Mouse (Mus musculus) MEL (cell line): Measurements from ENCODE around the gene Snap23. TPM values are rescaled to one million over a fixed set of nuclear protein-coding genes. Genes with fewer than 3 reads are reported as not detected.

Source experiments
- DNase-seq: peaks from one replicate; pipeline ENCODE4 v3.0.0; 2011; ENCODE audit warnings: low read depth, low spot score
- H3K27ac ChIP-seq: 2 replicates; pipeline ENCODE4 v1.5.1; 2012; ENCODE audit warnings: low read depth, mild to moderate bottlenecking, control low read depth, low read length, moderate library complexity; ENCODE audit not compliant: control insufficient read depth
- H3K27me3 ChIP-seq, 2 experiments: fragments of 150-350 bp in 1 of 2; sonication (generic) in 1 of 2; 2 replicates each; pipeline ENCODE4 v1.6.1; 2012; ENCODE audit warnings: low read length in 2 of 2, mild to moderate bottlenecking in 2 of 2, improper control_type of control experiment in 1 of 2, moderate library complexity in 1 of 2; ENCODE audit not compliant: insufficient read depth in 2 of 2, control insufficient read depth in 1 of 2
- H3K36me3 ChIP-seq, 2 experiments: 2 replicates each; pipeline ENCODE4 v1.6.1; 2012 to 2014; ENCODE audit warnings: low read length in 2 of 2, improper control_type of control experiment in 1 of 2, inconsistent platforms in 1 of 2, mild to moderate bottlenecking in 1 of 2; ENCODE audit not compliant: insufficient read depth in 2 of 2, control insufficient read depth in 1 of 2
- H3K4me1 ChIP-seq, 2 experiments: fragments of 150-350 bp in 1 of 2; sonication (generic) in 1 of 2; 2 replicates each; pipeline ENCODE4 v1.6.1; 2012; ENCODE audit warnings: low read length in 2 of 2, improper control_type of control experiment in 1 of 2, mild to moderate bottlenecking in 1 of 2; ENCODE audit not compliant: insufficient read depth in 2 of 2, control insufficient read depth in 1 of 2
- H3K4me3 ChIP-seq, 2 experiments: fragments of 150-350 bp in 1 of 2; sonication (generic) in 1 of 2; 2 replicates each; pipeline ENCODE4 v1.5.1; 2012; ENCODE audit warnings: low read depth in 2 of 2, low read length in 2 of 2, mild to moderate bottlenecking in 2 of 2, moderate library complexity in 2 of 2, control low read depth in 1 of 2, improper control_type of control experiment in 1 of 2; ENCODE audit not compliant: control insufficient read depth in 1 of 2, insufficient read depth in 1 of 2
- H3K79me2 ChIP-seq: 2 replicates; pipeline ENCODE4 v1.6.1; 2012; ENCODE audit warnings: mild to moderate bottlenecking, low read length, moderate library complexity; ENCODE audit not compliant: control insufficient read depth, poor library complexity, insufficient read depth
- H3K9ac ChIP-seq: 2 replicates; pipeline ENCODE4 v1.6.1; 2012; ENCODE audit warnings: low read depth, mild to moderate bottlenecking, control low read depth, low read length, moderate library complexity; ENCODE audit not compliant: control insufficient read depth, poor library complexity, severe bottlenecking
- H3K9me3 ChIP-seq: fragments of 150-350 bp; sonication (generic); replicated peaks from 2 replicates; pipeline ENCODE4 v1.6.1; 2012; ENCODE audit warnings: mild to moderate bottlenecking, low read length, improper control_type of control experiment, moderate library complexity; ENCODE audit not compliant: insufficient read depth
- BHLHE40 ChIP-seq: IDR thresholded peaks from 2 replicates; pipeline ENCODE4 v1.6.1; 2012; ENCODE audit warnings: low read depth, mild to moderate bottlenecking, inconsistent platforms, low read length, improper control_type of control experiment, borderline replicate concordance
- CHD1 ChIP-seq: IDR thresholded peaks from 2 replicates; pipeline ENCODE4 v1.6.1; 2012; ENCODE audit warnings: low read depth, mild to moderate bottlenecking, inconsistent platforms, low read length, improper control_type of control experiment
- CHD2 ChIP-seq: IDR thresholded peaks from 2 replicates; pipeline ENCODE4 v1.6.1; 2011; ENCODE audit warnings: low read length, improper control_type of control experiment
- CTCF ChIP-seq, 3 experiments: IDR thresholded peaks in 2 of 3; conservative IDR thresholded peaks in 1 of 3; 2 replicates each; pipeline ENCODE4 v1.5.1; 2011 to 2012; ENCODE audit warnings: low read length in 3 of 3, low read depth in 2 of 3, mild to moderate bottlenecking in 2 of 3, improper control_type of control experiment in 1 of 3, inconsistent platforms in 1 of 3, mixed read lengths in 1 of 3, moderate library complexity in 1 of 3; ENCODE audit not compliant: control insufficient read depth in 1 of 3, insufficient read depth in 1 of 3, poor library complexity in 1 of 3, severe bottlenecking in 1 of 3
- E2F4 ChIP-seq: IDR thresholded peaks from 2 replicates; pipeline ENCODE4 v1.6.1; 2011; ENCODE audit warnings: low read depth, low read length, improper control_type of control experiment, borderline replicate concordance
- ELF1 ChIP-seq: IDR thresholded peaks from 2 replicates; pipeline ENCODE4 v1.6.1; 2014; ENCODE audit warnings: low read depth, mild to moderate bottlenecking, inconsistent platforms, low read length, improper control_type of control experiment, moderate library complexity
- EP300 ChIP-seq, 2 experiments: IDR thresholded peaks; 2 replicates each; pipeline ENCODE4 v1.6.1; 2011; ENCODE audit warnings: improper control_type of control experiment in 2 of 2, low read length in 2 of 2, low read depth in 1 of 2, mild to moderate bottlenecking in 1 of 2
- ETS1 ChIP-seq: IDR thresholded peaks from 2 replicates; pipeline ENCODE4 v1.6.1; 2012; ENCODE audit warnings: low read depth, mild to moderate bottlenecking, inconsistent platforms, low read length, improper control_type of control experiment, moderate library complexity
- GABPA ChIP-seq: IDR thresholded peaks from 2 replicates; pipeline ENCODE4 v1.6.1; 2012; ENCODE audit warnings: low read depth, mild to moderate bottlenecking, inconsistent platforms, low read length, improper control_type of control experiment, moderate library complexity
- GATA1 ChIP-seq: IDR thresholded peaks from 2 replicates; pipeline ENCODE4 v1.6.1; 2011; ENCODE audit warnings: low read depth, low read length, improper control_type of control experiment
- HCFC1 ChIP-seq: IDR thresholded peaks from 2 replicates; pipeline ENCODE4 v1.6.1; 2012; ENCODE audit warnings: low read depth, mild to moderate bottlenecking, inconsistent platforms, low read length, improper control_type of control experiment, moderate library complexity
- JUND ChIP-seq: IDR thresholded peaks from 2 replicates; pipeline ENCODE4 v1.6.1; 2011; ENCODE audit warnings: low read depth, mild to moderate bottlenecking, improper control_type of control experiment, low read length
- KAT2A ChIP-seq: conservative IDR thresholded peaks from 2 replicates; pipeline ENCODE4 v1.6.1; 2012; ENCODE audit warnings: low read depth, low read length, improper control_type of control experiment, inconsistent platforms
- MAFK ChIP-seq: IDR thresholded peaks from 2 replicates; pipeline ENCODE4 v1.6.1; 2011; ENCODE audit warnings: low read depth, mild to moderate bottlenecking, low read length, improper control_type of control experiment, borderline replicate concordance
- MAX ChIP-seq: IDR thresholded peaks from 2 replicates; pipeline ENCODE4 v1.6.1; 2011; ENCODE audit warnings: low read length, improper control_type of control experiment
- MAZ ChIP-seq: IDR thresholded peaks from 2 replicates; pipeline ENCODE4 v1.6.1; 2012; ENCODE audit warnings: low read depth, mild to moderate bottlenecking, inconsistent platforms, low read length, improper control_type of control experiment
- MEF2A ChIP-seq: IDR thresholded peaks from 2 replicates; pipeline ENCODE4 v1.6.1; 2014; ENCODE audit warnings: low read depth, mild to moderate bottlenecking, inconsistent platforms, low read length, improper control_type of control experiment; ENCODE audit not compliant: poor library complexity, insufficient replicate concordance, severe bottlenecking; ENCODE audit errors: extremely low read depth
- MXI1 ChIP-seq: IDR thresholded peaks from 2 replicates; pipeline ENCODE4 v1.6.1; 2011; ENCODE audit warnings: mild to moderate bottlenecking, low read depth, low read length, improper control_type of control experiment
- MYB ChIP-seq: IDR thresholded peaks from 2 replicates; pipeline ENCODE4 v1.6.1; 2011; ENCODE audit warnings: mild to moderate bottlenecking, low read depth, low read length, improper control_type of control experiment
- MYC ChIP-seq: IDR thresholded peaks from 2 replicates; pipeline ENCODE4 v1.6.1; 2011; ENCODE audit warnings: low read depth, mild to moderate bottlenecking, low read length, improper control_type of control experiment, moderate library complexity
- NELFE ChIP-seq: IDR thresholded peaks from 2 replicates; pipeline ENCODE4 v1.6.1; 2011; ENCODE audit warnings: low read depth, low read length, improper control_type of control experiment
- NRF1 ChIP-seq: IDR thresholded peaks from 2 replicates; pipeline ENCODE4 v1.6.1; 2014; ENCODE audit warnings: low read depth, mild to moderate bottlenecking, inconsistent platforms, low read length, improper control_type of control experiment, moderate library complexity; ENCODE audit not compliant: poor library complexity, insufficient read depth, severe bottlenecking
- POLR2A ChIP-seq, 2 experiments: IDR thresholded peaks; 2 replicates each; pipeline ENCODE4 v1.6.1; 2011 to 2012; ENCODE audit warnings: low read length in 2 of 2, mild to moderate bottlenecking in 2 of 2, control low read depth in 1 of 2, improper control_type of control experiment in 1 of 2, low read depth in 1 of 2, moderate library complexity in 1 of 2; ENCODE audit not compliant: control insufficient read depth in 1 of 2, insufficient read depth in 1 of 2, poor library complexity in 1 of 2
- POLR2AphosphoS2 ChIP-seq: IDR thresholded peaks from 2 replicates; pipeline ENCODE4 v1.6.1; 2011; ENCODE audit warnings: low read length, improper control_type of control experiment
- POLR2AphosphoS5 ChIP-seq: IDR thresholded peaks from 2 replicates; pipeline ENCODE4 v1.6.1; 2012; ENCODE audit warnings: low read depth, borderline replicate concordance, mild to moderate bottlenecking, inconsistent platforms, low read length, moderate library complexity, mixed read lengths
- RAD21 ChIP-seq: IDR thresholded peaks from 2 replicates; pipeline ENCODE4 v1.6.1; 2011; ENCODE audit warnings: mild to moderate bottlenecking, low read depth, low read length, improper control_type of control experiment
- RCOR1 ChIP-seq: IDR thresholded peaks from 2 replicates; pipeline ENCODE4 v1.6.1; 2012; ENCODE audit warnings: low read depth, mild to moderate bottlenecking, inconsistent platforms, low read length, improper control_type of control experiment
- SIN3A ChIP-seq: IDR thresholded peaks from 2 replicates; pipeline ENCODE4 v1.6.1; 2012; ENCODE audit warnings: low read length, improper control_type of control experiment, inconsistent platforms
- SMC3 ChIP-seq: IDR thresholded peaks from 2 replicates; pipeline ENCODE4 v1.6.1; 2011; ENCODE audit warnings: low read depth, low read length, improper control_type of control experiment
- TAL1 ChIP-seq: IDR thresholded peaks from 2 replicates; pipeline ENCODE4 v1.6.1; 2012; ENCODE audit warnings: mild to moderate bottlenecking, inconsistent platforms, low read length, moderate library complexity, mixed read lengths
- TBP ChIP-seq: IDR thresholded peaks from 2 replicates; pipeline ENCODE4 v1.8.0; 2011; ENCODE audit warnings: low read depth, low read length, improper control_type of control experiment
- TCF12 ChIP-seq: IDR thresholded peaks from 2 replicates; pipeline ENCODE4 v1.6.1; 2014; ENCODE audit warnings: low read depth, mild to moderate bottlenecking, inconsistent platforms, low read length, improper control_type of control experiment, moderate library complexity
- UBTF ChIP-seq: IDR thresholded peaks from 2 replicates; pipeline ENCODE4 v1.6.1; 2012; ENCODE audit warnings: low read depth, mild to moderate bottlenecking, inconsistent platforms, low read length, improper control_type of control experiment, moderate library complexity, borderline replicate concordance; ENCODE audit not compliant: insufficient read depth
- USF1 ChIP-seq: IDR thresholded peaks from 2 replicates; pipeline ENCODE4 v1.6.1; 2014; ENCODE audit warnings: low read depth, mild to moderate bottlenecking, inconsistent platforms, low read length, improper control_type of control experiment, moderate library complexity
- ZC3H11A ChIP-seq: IDR thresholded peaks from 2 replicates; pipeline ENCODE4 v1.6.1; 2012; ENCODE audit warnings: low read depth, mild to moderate bottlenecking, inconsistent platforms, low read length, improper control_type of control experiment
- ZKSCAN1 ChIP-seq: IDR thresholded peaks from 2 replicates; pipeline ENCODE4 v1.6.1; 2012; ENCODE audit warnings: low read depth, mild to moderate bottlenecking, inconsistent platforms, low read length, improper control_type of control experiment, moderate library complexity
- ZMIZ1 ChIP-seq: IDR thresholded peaks from 2 replicates; pipeline ENCODE4 v1.6.1; 2012; ENCODE audit warnings: low read depth, mild to moderate bottlenecking, inconsistent platforms, low read length, improper control_type of control experiment, moderate library complexity
- ZNF384 ChIP-seq: IDR thresholded peaks from 2 replicates; pipeline ENCODE4 v1.6.1; 2012; ENCODE audit warnings: low read depth, mild to moderate bottlenecking, inconsistent platforms, low read length, improper control_type of control experiment
- polyA plus RNA-seq, 2 experiments: library from polyadenylated mRNA; stranded (reverse) in 1 of 2; unstranded in 1 of 2; fragments of >175 nt in 1 of 2; fragments of >200 nt in 1 of 2; gene quantifications; 2 replicates each; pipeline versions ENCODE4 v1.2.1 to v1.2.4; 2012; ENCODE audit warnings: low replicate concordance in 2 of 2, low read depth in 1 of 2; ENCODE audit not compliant: insufficient read length in 2 of 2, insufficient read depth in 1 of 2, missing spikeins in 1 of 2
- total RNA-seq: library from RNA; depleted of rRNA; stranded (reverse); fragments of 300-350 nt; gene quantifications from 2 replicates; pipeline ENCODE4 v1.2.3, GENCODE M21; 2012

Snap23 gene
- total and polyA plus RNA-seq, 3 experiments, result 50.8 to 81.5 TPM; not detected in 1

DNA sequence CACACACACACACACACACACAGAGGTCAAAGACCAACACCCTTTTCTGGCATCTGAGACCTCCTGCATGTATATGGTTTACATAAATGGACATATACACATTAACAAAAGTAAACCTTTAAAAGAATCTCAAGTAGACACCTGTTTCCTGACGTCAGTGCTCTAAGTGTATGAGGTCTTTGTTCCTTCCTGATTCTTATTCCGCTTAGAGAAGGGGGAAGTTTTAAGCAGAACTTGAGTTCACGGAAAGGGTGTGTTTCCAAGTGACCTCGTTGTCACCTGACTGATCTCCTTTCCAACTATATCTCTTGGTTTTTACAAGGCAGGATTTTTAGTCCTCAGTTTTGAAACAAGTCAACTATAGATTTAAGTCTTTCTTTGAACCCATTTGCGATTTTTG is 10.8 kb downstream of the Snap23 start:
- Histone ChIP-seq H3K4me1 (peaks cover 32 to 39% of the 10 kb centered on the region in 2 experiments), H3K4me3 (peak overlapping the region in 1 of 2 experiments; percentile 5; a peak in 1 of 4 replicates), H3K27me3 (no peaks in the 10 kb centered on the region), H3K9me3 (no peaks in the 10 kb centered on the region), H3K79me2 (peaks cover 52% of the 10 kb centered on the region), H3K27ac (peak overlapping the region; percentile 74), H3K36me3 (peaks cover 11 to 60% of the 10 kb centered on the region in 2 experiments), H3K9ac (no peak overlapping the region; the same call in 1 of the 2 replicates)
- DNase-seq, result peak; percentile 83
- TF ChIP-seq GATA1 (peak; percentile 4; the same call in 1 of the 2 replicates), JUND (no peak), NELFE (no peak), MAFK (no peak), TBP (no peak), SIN3A (peak; percentile 88), MAX (0 out of 2 replicates have a peak, but pooled peaks have one; percentile 25), SMC3 (no peak), CHD2 (no peak), GABPA (no peak), POLR2AphosphoS2 (no peak), ZNF384 (no peak), MXI1 (peak; percentile 41; the same call in 1 of the 2 replicates), ELF1 (no peak), MYB (no peak), TCF12 (0 out of 2 replicates have a peak, but pooled peaks have one; percentile 37), UBTF (no peak), ZKSCAN1 (no peak), ZMIZ1 (no peak), USF1 (peak; percentile 87), CTCF (IDR thresholded peaks at IDR 0.05 in 2 of 3, conservative IDR thresholded peaks at IDR 0.05 in 1 of 3; ENCODE audit: control insufficient read depth in 1 of 3, insufficient read depth in 1 of 3, low read depth in 2 of 3, low read length in 3 of 3, poor library complexity in 1 of 3, severe bottlenecking in 1 of 3) (no peak), MEF2A (no peak), KAT2A (no peak), BHLHE40 (peak; percentile 87; the same call in 1 of the 2 replicates), TAL1 (peak; percentile 76), ZC3H11A (no peak), HCFC1 (no peak), RCOR1 (no peak), E2F4 (no peak), MYC (peak; percentile 62), POLR2AphosphoS5 (no peak), ETS1 (peak; percentile 93), CHD1 (no peak), MAZ (no peak), EP300 (IDR thresholded peaks at IDR 0.05; ENCODE audit: low read depth in 1 of 2, low read length in 2 of 2) (peak; percentile 42 to 67; a peak in 3 of 4 replicates), NRF1 (no peak), RAD21 (no peak), POLR2A (IDR thresholded peaks at IDR 0.05; ENCODE audit: control insufficient read depth in 1 of 2, insufficient read depth in 1 of 2, low read depth in 1 of 2, low read length in 2 of 2, poor library complexity in 1 of 2) (no peak)
